Mouse (Mus musculus) kidney, embryonic 16.5 days (tissue): ENCODE data around the gene Hba-a2. TPM values are rescaled to one million over a fixed set of nuclear protein-coding genes. Genes with fewer than 3 reads are reported as not detected.

Experiments used
- ATAC-seq: fragments of 200-750 bp; cut with Nextera tagmentation; 2 replicates; pipeline ENCODE4 v1.8.0; 2017; ENCODE audit warnings: moderate TSS enrichment; ENCODE audit not compliant: low FRiP score, low TSS enrichment
- H3K27ac ChIP-seq: fragments of 300-500 bp; sonication (generic); 2 replicates; pipeline ENCODE4 v1.5.1; 2014; ENCODE audit warnings: low read length
- H3K27me3 ChIP-seq: fragments of 300-500 bp; sonication (generic); 2 replicates; pipeline ENCODE4 v1.6.1; 2014; ENCODE audit warnings: low read length, control low read depth, mixed read lengths; ENCODE audit not compliant: insufficient read depth
- H3K36me3 ChIP-seq: fragments of 300-500 bp; sonication (generic); 2 replicates; pipeline ENCODE4 v1.6.1; 2014; ENCODE audit warnings: low read length, control low read depth, mixed read lengths; ENCODE audit not compliant: insufficient read depth
- H3K4me1 ChIP-seq: fragments of 300-500 bp; sonication (generic); 2 replicates; pipeline ENCODE4 v1.6.1; 2014; ENCODE audit warnings: low read length, control low read depth, mixed read lengths; ENCODE audit not compliant: insufficient read depth
- H3K4me2 ChIP-seq: fragments of 300-500 bp; sonication (generic); replicated peaks from 2 replicates; pipeline ENCODE4 v1.6.1; 2014; ENCODE audit warnings: low read depth, low read length
- H3K4me3 ChIP-seq: fragments of 300-500 bp; sonication (generic); 2 replicates; pipeline ENCODE4 v1.5.1; 2014; ENCODE audit warnings: mild to moderate bottlenecking, low read length
- H3K9ac ChIP-seq: fragments of 300-500 bp; sonication (generic); replicated peaks from 2 replicates; pipeline ENCODE4 v1.6.1; 2014; ENCODE audit warnings: low read length
- H3K9me3 ChIP-seq: fragments of 300-500 bp; sonication (generic); 2 replicates; pipeline ENCODE4 v1.6.1; 2016; ENCODE audit warnings: low read length, control low read depth
- WGBS: fragments of 180-500 bp; shearing (Covaris S2); extraction: QIAGEN DNeasy Blood & Tissue Kit; methylation state at CpG from one replicate; pipeline ENCODE4 v1.1.7; 2014; 5-methylcytosine and 5-hydroxymethylcytosine counted together
- polyA plus RNA-seq: library from polyadenylated mRNA; unstranded; fragments of >200 nt; fragmentation: Nextera tagmentation; extraction: Ambion mirVana; gene quantifications from 2 replicates; pipeline ENCODE4 v1.2.1, GENCODE M21; 2015

Gene Hba-a2
- polyA plus RNA-seq, 1 experiment from 2014 or later: 10,418 TPM

DNA sequence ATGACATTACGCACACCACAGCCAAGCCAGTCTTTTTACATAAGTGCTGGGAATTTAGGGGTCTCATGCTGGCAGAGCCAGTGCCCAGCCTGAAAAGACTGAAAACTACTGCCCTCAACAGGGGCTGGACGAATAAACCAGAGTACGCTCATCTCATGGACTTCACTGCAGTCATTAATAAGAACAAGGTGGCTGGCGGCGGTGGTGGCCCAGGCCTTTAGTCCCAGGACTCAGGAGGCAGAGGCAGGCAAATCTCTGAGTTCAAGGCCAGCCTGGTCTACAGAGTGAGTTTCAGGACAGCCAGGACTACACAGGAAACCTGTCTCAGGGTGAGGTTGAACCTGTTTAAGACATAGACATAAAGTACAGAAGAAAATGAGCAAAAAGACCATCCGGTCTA lies 30.1 kb upstream of the Hba-a2 start:
- Histone ChIP-seq H3K27ac (no peak overlapping the region), H3K4me1 (peaks cover 15% of the 10 kb centered on the region), H3K9ac (0 out of 2 replicates have a peak overlapping the region, but pooled peaks have one; percentile 18), H3K27me3 (no peaks in the 10 kb centered on the region), H3K4me3 (no peak overlapping the region), H3K36me3 (no peaks in the 10 kb centered on the region), H3K9me3 (no peaks in the 10 kb centered on the region), H3K4me2 (no peak overlapping the region)
- ATAC-seq: no peak
- 91% methylated on average over 6 of the region's 6 CpGs for WGBS

- Histone ChIP-seq H3K9ac (peak overlapping the region; percentile 94), H3K9me3 (no peaks in the 10 kb centered on the region), H3K27ac (peak overlapping the region; percentile 96), H3K4me1 (peaks cover 15% of the 10 kb centered on the region), H3K4me3 (peak overlapping the region; percentile 87), H3K4me2 (peak overlapping the region; percentile 72), H3K36me3 (no peaks in the 10 kb centered on the region), H3K27me3 (peaks cover 3% of the 10 kb centered on the region; the same call in 1 of the 2 replicates)
- 22% methylated on average over 6 of the region's 6 CpGs for WGBS
- ATAC-seq: no peak
Observed at GRCm38 (mm10) chr11:32266776-32267175, 29.5 kb upstream of the Hba-a2 start.

- no peaks in the 10 kb centered on the region for H3K36me3 ChIP-seq
- peak; percentile 99 for ATAC-seq
- peaks cover 3% of the 10 kb centered on the region; the same call in 1 of the 2 replicates for H3K27me3 ChIP-seq
- H3K4me1 ChIP-seq: peaks cover 15% of the 10 kb centered on the region
- no peaks in the 10 kb centered on the region for H3K9me3 ChIP-seq
- peak within 1 kb of the TSS; percentile 94 for H3K9ac ChIP-seq
- peak within 1 kb of the TSS; percentile 96 for H3K27ac ChIP-seq
- peak within 1 kb of the TSS; percentile 72 for H3K4me2 ChIP-seq
- under 1% methylated on average over 54 of the region's 54 CpGs for WGBS
- peak within 1 kb of the TSS; percentile 87 for H3K4me3 ChIP-seq
Observed at GRCm38 (mm10) chr11:32267188-32267884, 29.0 kb upstream of the Hba-a2 start, which contains the start of gene Nprl3. TSS of gene Nprl3 (minus strand) at chr11:32267707.

GRCm38 (mm10) chr11:32267964-32268363 lies 28.3 kb upstream of the Hba-a2 start:
- Histone ChIP-seq H3K27me3 (peaks cover 3% of the 10 kb centered on the region; the same call in 1 of the 2 replicates), H3K9ac (peak overlapping the region; percentile 94), H3K27ac (peak overlapping the region; percentile 60; the same call in 1 of the 2 replicates), H3K4me2 (peak overlapping the region; percentile 72), H3K36me3 (no peaks in the 10 kb centered on the region), H3K4me3 (peak overlapping the region; percentile 87), H3K4me1 (peaks cover 15% of the 10 kb centered on the region), H3K9me3 (no peaks in the 10 kb centered on the region)
- peak; percentile 33 for ATAC-seq
- 19% methylated on average over 5 of the region's 5 CpGs for WGBS

DNA sequence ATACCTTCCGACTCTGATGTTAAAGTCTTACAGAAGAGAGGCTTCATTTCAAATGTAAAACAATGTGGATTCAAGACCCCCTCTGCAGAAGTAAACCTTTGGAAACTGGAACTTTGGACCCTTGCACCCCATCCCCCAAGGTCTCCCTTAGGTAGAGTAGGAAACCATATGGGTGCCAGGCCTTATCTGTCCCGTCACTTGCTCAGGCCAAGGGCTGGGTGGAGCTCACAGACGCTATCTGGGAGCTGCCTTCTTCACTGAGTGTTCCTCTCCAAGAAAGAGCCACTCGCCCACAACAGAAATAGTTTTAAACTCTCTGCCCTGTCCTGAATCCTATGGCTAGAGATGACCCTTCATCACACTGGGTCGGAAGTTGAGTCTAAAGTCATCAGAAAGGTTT lies 27.3 kb upstream of the Hba-a2 start:
- Histone ChIP-seq H3K36me3 (no peaks in the 10 kb centered on the region), H3K27me3 (peaks cover 3% of the 10 kb centered on the region; the same call in 1 of the 2 replicates), H3K4me1 (peaks cover 15% of the 10 kb centered on the region), H3K4me3 (no peak overlapping the region), H3K27ac (no peak overlapping the region), H3K4me2 (no peak overlapping the region), H3K9ac (no peak overlapping the region), H3K9me3 (no peaks in the 10 kb centered on the region)
- ATAC-seq: no peak
- 87% methylated on average over 5 of the region's 5 CpGs for WGBS

DNA sequence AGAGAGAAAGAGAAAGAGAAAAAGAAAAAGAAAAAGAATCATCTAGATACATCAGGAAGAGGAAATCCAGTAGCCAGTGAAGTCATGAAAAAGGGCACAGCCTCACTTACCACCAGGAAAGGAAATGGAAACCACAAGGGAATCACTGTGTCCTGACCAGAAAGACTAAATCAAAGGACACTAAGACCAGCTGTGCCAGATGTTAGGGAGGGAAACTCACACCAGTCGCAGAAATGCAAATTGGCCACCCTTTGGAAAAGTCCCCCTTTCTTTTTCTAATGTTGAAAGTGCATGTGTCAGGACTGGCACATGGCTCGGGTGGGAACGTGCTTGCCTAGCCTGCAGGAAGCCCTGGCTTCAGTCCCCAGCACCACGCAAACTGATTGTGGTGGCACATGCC lies 25.1 kb upstream of the Hba-a2 start:
- H3K4me3 ChIP-seq: no peak overlapping the region
- H3K27ac ChIP-seq: no peak overlapping the region
- H3K36me3 ChIP-seq: no peaks in the 10 kb centered on the region
- WGBS: 51% methylated on average over 4 of the region's 4 CpGs
- H3K27me3 ChIP-seq: peaks cover 3% of the 10 kb centered on the region; the same call in 1 of the 2 replicates
- peaks cover 9% of the 10 kb centered on the region for H3K4me1 ChIP-seq
- no peaks in the 10 kb centered on the region for H3K9me3 ChIP-seq
- no peak overlapping the region for H3K4me2 ChIP-seq
- no peak for ATAC-seq
- no peak overlapping the region for H3K9ac ChIP-seq

DNA sequence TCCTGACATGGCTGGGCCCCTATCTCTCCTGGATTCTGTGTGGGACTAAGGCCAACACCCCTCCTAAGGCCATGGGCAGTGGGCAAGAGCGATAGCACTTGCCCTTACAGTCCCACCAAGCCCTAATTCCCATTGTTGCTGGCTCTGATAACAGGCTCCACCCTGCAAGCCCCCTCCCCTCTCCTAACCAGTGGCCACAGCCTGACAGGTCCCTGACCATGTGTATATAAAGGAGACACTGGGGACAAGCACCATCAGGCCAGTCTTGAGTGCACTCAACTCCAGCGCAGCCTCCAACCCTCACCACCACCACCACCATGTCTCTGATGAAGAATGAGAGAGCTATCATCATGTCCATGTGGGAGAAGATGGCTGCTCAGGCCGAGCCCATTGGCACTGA lies 19.9 kb upstream of the Hba-a2 start, which contains the start of gene Hba-x:
Hba-x (plus strand) TSS at position 54 of the 400 bp plus-strand sequence.
- WGBS: 77% methylated on average over 3 of the region's 3 CpGs
- no peak within 1 kb of the TSS for H3K4me2 ChIP-seq

DNA sequence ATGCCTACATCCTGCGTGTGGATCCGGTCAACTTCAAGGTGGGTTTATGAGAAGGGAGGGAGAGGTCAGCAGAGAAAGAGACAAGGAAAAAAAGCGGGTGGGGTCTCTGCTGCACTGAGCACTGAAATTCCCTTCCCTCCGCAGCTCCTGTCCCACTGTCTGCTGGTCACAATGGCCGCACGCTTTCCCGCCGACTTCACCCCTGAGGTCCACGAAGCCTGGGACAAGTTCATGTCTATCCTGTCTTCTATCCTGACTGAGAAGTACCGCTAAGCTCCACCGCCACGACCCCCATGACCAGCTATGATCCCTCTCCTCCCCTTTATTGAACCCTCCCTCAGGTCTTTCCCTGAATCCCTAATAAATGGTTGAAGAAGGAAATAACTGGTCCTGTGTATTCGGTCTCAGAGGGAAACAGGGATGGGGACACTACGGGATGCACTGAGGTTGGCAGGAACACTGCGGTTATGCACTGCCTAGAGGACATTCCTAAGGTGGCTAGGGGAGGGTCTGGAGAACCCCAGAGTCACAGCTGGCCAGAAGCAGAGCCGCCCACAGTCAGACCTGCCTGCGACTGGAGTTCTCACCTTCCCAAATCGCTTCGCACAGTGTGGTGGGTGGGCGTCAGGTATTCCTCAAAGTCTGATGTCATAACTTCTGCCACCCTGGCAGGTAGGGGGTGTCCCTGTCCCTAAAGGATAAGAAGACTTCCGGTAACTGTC lies 18.4 kb upstream of the Hba-a2 start:
- no peak overlapping the region for H3K27ac ChIP-seq
- no peak for ATAC-seq
- H3K4me2 ChIP-seq: no peak overlapping the region
- H3K27me3 ChIP-seq: peaks cover 6% of the 10 kb centered on the region; the same call in 1 of the 2 replicates
- H3K9ac ChIP-seq: no peak overlapping the region
- 74% methylated on average over 21 of the region's 21 CpGs for WGBS
- no peaks in the 10 kb centered on the region for H3K36me3 ChIP-seq
- H3K4me3 ChIP-seq: no peak overlapping the region
- H3K4me1 ChIP-seq: no peaks in the 10 kb centered on the region
- H3K9me3 ChIP-seq: no peaks in the 10 kb centered on the region

More for the DNA sequence above, 19.9 kb upstream of the Hba-a2 start, which contains the start of gene Hba-x:
- Histone ChIP-seq H3K27me3 (peaks cover 4% of the 10 kb centered on the region; the same call in 1 of the 2 replicates), H3K9ac (no peak within 1 kb of the TSS), H3K36me3 (no peaks in the 10 kb centered on the region), H3K9me3 (no peaks in the 10 kb centered on the region), H3K4me1 (no peaks in the 10 kb centered on the region), H3K27ac (no peak within 1 kb of the TSS), H3K4me3 (no peak within 1 kb of the TSS)
- no peak for ATAC-seq

GRCm38 (mm10) chr11:32278458-32278957 lies 17.8 kb upstream of the Hba-a2 start:
- H3K4me3 ChIP-seq: no peak overlapping the region

More at GRCm38 (mm10) chr11:32278458-32278957, 17.8 kb upstream of the Hba-a2 start:
- ATAC-seq: no peak
- no peaks in the 10 kb centered on the region for H3K36me3 ChIP-seq
- H3K27me3 ChIP-seq: peaks cover 6% of the 10 kb centered on the region; the same call in 1 of the 2 replicates
- no peaks in the 10 kb centered on the region for H3K4me1 ChIP-seq
- H3K9me3 ChIP-seq: no peaks in the 10 kb centered on the region
- H3K27ac ChIP-seq: no peak overlapping the region
- no peak overlapping the region for H3K4me2 ChIP-seq
- H3K9ac ChIP-seq: no peak overlapping the region
- WGBS: 79% methylated on average over 12 of the region's 12 CpGs
